Mouse (Mus musculus): ENCODE measurements around the gene Zfp512b. TPM values are rescaled to one million over a fixed set of nuclear protein-coding genes. Genes with fewer than 3 reads are reported as not detected.
A peak's percentile ranks its signal among the peaks of the same experiment; 100 is the strongest.

The Zfp512b gene
- total and polyA plus RNA-seq, 3 experiments, result 13.2 to 20.6 (median 16.9) TPM

DNA sequence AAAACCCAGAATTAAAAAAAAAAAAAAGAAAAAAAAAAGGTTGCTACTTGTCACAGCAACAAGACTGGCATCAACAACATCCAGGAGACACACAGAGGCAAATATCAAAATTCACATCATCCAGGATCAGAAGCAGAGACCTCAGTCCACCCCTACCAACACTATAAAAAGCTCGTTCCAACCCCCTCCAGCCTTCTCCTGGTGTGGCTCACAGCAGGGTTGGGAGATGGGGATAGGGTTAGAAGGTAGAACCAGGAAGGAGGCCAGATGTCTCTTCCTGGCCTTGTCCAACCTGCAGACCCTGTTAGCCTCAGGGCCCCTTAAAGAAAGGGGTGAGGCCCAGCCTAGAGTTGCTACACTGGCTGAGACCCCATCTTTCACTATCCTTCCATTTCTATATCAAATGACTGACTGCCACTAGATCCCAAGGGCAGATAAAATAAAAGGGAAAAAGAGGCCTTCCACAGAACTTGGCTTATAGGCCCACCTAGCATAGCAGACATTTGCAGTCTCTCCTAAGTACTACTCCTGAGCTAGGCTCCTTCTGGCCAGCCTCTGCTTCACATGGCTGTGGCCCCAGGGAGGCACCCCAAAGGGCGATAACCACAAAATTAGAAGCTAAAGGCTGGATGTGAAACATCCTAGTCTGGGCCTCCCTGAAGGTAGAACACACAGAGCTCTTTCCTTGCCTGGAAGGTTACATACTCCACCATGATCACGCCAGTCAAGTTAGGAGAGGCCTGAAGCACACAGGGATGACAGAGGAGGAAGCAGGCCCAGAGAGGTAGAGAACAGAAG is 8.9 kb downstream of the Zfp512b start:
- Histone ChIP-seq H3K36me3 (ENCODE audit: control insufficient read depth, insufficient read depth, low read length) (no peaks in the 10 kb centered on the region), H3K27ac (no peak overlapping the region), H3K27me3 (ENCODE audit: control insufficient read depth, insufficient read depth, low read length) (no peaks in the 10 kb centered on the region), H3K9ac (ENCODE audit: low read depth, low read length) (no peak overlapping the region), H3K4me1 (ENCODE audit: control insufficient read depth, insufficient read depth, low read length) (peaks cover 2% of the 10 kb centered on the region; the same call in 1 of the 2 replicates), H3K79me2 (replicated peaks; ENCODE audit: control insufficient read depth, insufficient read depth, low read length) (no peaks in the 10 kb centered on the region), H3K4me3 (no peak overlapping the region)
- intact Hi-C loops (cut with DNase I), result loop anchor here (10.0 kb wide), 1 partner anchor 399 kb away; the partner anchor contains the start of gene Ppdpf
- 91% methylated on average over 3 of the region's 3 CpGs for WGBS
- no peak for DNase-seq
- TF ChIP-seq CTCF (IDR thresholded peaks at IDR 0.05), result no peak

GRCm38 (mm10) chr2:181582939-181583338 is 9.7 kb downstream of the Zfp512b start:
- Histone ChIP-seq H3K4me3 (no peak overlapping the region), H3K9ac (ENCODE audit: low read depth, low read length) (no peak overlapping the region), H3K36me3 (ENCODE audit: control insufficient read depth, insufficient read depth, low read length) (no peaks in the 10 kb centered on the region), H3K27me3 (ENCODE audit: control insufficient read depth, insufficient read depth, low read length) (no peaks in the 10 kb centered on the region), H3K79me2 (replicated peaks; ENCODE audit: control insufficient read depth, insufficient read depth, low read length) (no peaks in the 10 kb centered on the region), H3K4me1 (ENCODE audit: control insufficient read depth, insufficient read depth, low read length) (peaks cover 5% of the 10 kb centered on the region; the same call in 1 of the 2 replicates), H3K27ac (no peak overlapping the region)
- 73% methylated on average over 1 of the region's 1 CpGs for WGBS
- TF ChIP-seq POLR2A (IDR thresholded peaks at IDR 0.05; ENCODE audit: insufficient read depth, low read depth, low read length) (no peak), CTCF (IDR thresholded peaks at IDR 0.05) (no peak), EP300 (IDR thresholded peaks at IDR 0.05; ENCODE audit: insufficient read depth, low read depth, low read length) (no peak)
- intact Hi-C loops (cut with DNase I), result loop anchor here (10.0 kb wide), 1 partner anchor 398 kb away; the partner anchor contains the start of gene Ppdpf
- DNase-seq, result peak in 1 of 2 experiments; percentile 5

DNA sequence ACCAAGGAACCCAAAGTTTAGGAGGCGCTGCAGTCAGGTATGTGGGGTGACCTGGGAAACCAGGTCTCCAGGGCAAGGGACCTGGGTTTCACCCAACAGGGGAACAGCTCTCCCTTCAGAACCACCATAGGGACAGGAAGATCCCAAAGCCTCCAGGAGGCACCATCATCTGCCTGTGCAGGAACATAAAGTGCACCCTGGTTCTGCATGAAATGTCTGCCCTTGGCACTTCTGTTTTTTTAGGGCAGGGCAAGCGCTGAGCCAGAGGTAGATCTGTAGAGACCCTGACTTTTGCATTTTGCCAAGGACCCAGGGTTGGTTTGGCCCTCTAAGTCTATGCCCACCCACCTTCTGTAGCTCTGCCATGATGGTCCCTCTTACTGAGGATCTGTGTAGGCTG is 10.2 kb downstream of the Zfp512b start:
- H3K27me3 ChIP-seq (ENCODE audit: control insufficient read depth, insufficient read depth, low read length), result no peaks in the 10 kb centered on the region
- no peaks in the 10 kb centered on the region for H3K79me2 ChIP-seq (replicated peaks; ENCODE audit: control insufficient read depth, insufficient read depth, low read length)
- WGBS, result 95% methylated on average over 2 of the region's 2 CpGs
- no peak overlapping the region for H3K4me3 ChIP-seq
- DNase-seq, result peak in 1 of 2 experiments; percentile 6
- intact Hi-C loops (cut with DNase I), result loop anchor here (10.0 kb wide), 1 partner anchor 398 kb away; the partner anchor contains the start of gene Ppdpf
- H3K4me1 ChIP-seq (ENCODE audit: control insufficient read depth, insufficient read depth, low read length), result peaks cover 5% of the 10 kb centered on the region; the same call in 1 of the 2 replicates
- no peak overlapping the region for H3K9ac ChIP-seq (ENCODE audit: low read depth, low read length)
- H3K36me3 ChIP-seq (ENCODE audit: control insufficient read depth, insufficient read depth, low read length), result no peaks in the 10 kb centered on the region
- no peak overlapping the region; the same call in 1 of the 2 replicates for H3K27ac ChIP-seq
- TF ChIP-seq CTCF (IDR thresholded peaks at IDR 0.05) (no peak), EP300 (IDR thresholded peaks at IDR 0.05; ENCODE audit: insufficient read depth, low read depth, low read length) (no peak), POLR2A (IDR thresholded peaks at IDR 0.05; ENCODE audit: insufficient read depth, low read depth, low read length) (no peak)

DNA sequence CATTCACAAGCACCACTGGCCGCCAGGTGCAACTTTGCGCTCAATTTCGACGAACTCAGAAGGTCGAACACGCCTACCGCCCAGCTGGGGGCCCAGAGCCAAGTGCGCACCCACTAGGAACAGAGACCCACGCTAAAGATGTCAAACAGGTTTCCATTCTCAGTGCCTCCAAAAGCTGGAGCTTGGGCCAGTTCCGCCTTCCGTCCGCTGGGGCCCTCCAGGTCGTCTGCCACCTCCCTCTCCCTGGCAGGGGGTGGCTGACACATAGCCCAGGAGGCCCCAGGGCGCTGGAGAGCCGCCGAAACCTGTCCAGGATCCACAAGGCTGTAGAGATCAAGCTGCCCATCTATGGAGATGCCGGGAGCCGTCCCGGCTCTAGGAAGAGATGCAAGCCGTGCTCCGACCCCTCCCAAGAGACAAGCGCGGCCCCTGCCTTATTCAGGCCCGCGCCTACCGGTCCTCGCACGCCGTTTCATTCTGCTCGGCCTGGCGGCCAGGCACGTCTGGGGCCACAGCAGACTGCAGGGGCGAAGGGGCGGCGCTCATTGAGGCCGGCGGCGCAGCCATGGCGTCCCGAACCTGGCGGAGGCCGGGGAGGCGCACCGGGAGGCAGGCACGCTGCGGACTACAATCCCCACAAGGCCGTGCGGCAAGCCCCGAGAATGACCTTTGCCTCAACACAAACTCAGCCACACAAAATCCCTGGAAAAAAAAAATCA is 11.0 kb downstream of the Zfp512b start:
- Histone ChIP-seq H3K4me1 (ENCODE audit: control insufficient read depth, insufficient read depth, low read length) (peaks cover 6% of the 10 kb centered on the region; the same call in 1 of the 2 replicates), H3K9ac (ENCODE audit: low read depth, low read length) (peak overlapping the region; percentile 80), H3K4me3 (peak overlapping the region; percentile 80), H3K36me3 (ENCODE audit: control insufficient read depth, insufficient read depth, low read length) (no peaks in the 10 kb centered on the region), H3K27me3 (ENCODE audit: control insufficient read depth, insufficient read depth, low read length) (no peaks in the 10 kb centered on the region), H3K79me2 (replicated peaks; ENCODE audit: control insufficient read depth, insufficient read depth, low read length) (no peaks in the 10 kb centered on the region), H3K27ac (peak overlapping the region; percentile 90)
- DNase-seq, result peak; percentile 91
- TF ChIP-seq POLR2A (IDR thresholded peaks at IDR 0.05; ENCODE audit: insufficient read depth, low read depth, low read length), result peak; percentile 66
- peak; percentile 27 for TF ChIP-seq CTCF (IDR thresholded peaks at IDR 0.05)
- no peak for TF ChIP-seq EP300 (IDR thresholded peaks at IDR 0.05; ENCODE audit: insufficient read depth, low read depth, low read length)
- under 1% methylated on average over 49 of the region's 49 CpGs for WGBS
- intact Hi-C loops (cut with DNase I), result loop anchor here (1.0 to 10.0 kb wide), 2 partner anchors 59 to 397 kb away; partner anchors contain the start of gene Ppdpf

GRCm38 (mm10) chr2:181581016-181581401 is 11.6 kb downstream of the Zfp512b start:
- Histone ChIP-seq H3K27ac (peak overlapping the region; percentile 90), H3K4me3 (peak overlapping the region; percentile 80), H3K36me3 (ENCODE audit: control insufficient read depth, insufficient read depth, low read length) (no peaks in the 10 kb centered on the region), H3K9ac (ENCODE audit: low read depth, low read length) (peak overlapping the region; percentile 80), H3K27me3 (ENCODE audit: control insufficient read depth, insufficient read depth, low read length) (no peaks in the 10 kb centered on the region), H3K4me1 (ENCODE audit: control insufficient read depth, insufficient read depth, low read length) (peaks cover 6% of the 10 kb centered on the region; the same call in 1 of the 2 replicates), H3K79me2 (replicated peaks; ENCODE audit: control insufficient read depth, insufficient read depth, low read length) (no peaks in the 10 kb centered on the region)
- intact Hi-C loops (cut with DNase I), result loop anchor here (1.0 to 10.0 kb wide), 2 partner anchors 59 to 396 kb away; partner anchors contain the start of gene Ppdpf
- peak; percentile 83 to 89 for DNase-seq
- TF ChIP-seq POLR2A (IDR thresholded peaks at IDR 0.05; ENCODE audit: insufficient read depth, low read depth, low read length), result peak; percentile 62
- TF ChIP-seq CTCF (IDR thresholded peaks at IDR 0.05), result peak; percentile 88
- peak; percentile 98 for TF ChIP-seq EP300 (IDR thresholded peaks at IDR 0.05; ENCODE audit: insufficient read depth, low read depth, low read length)
- under 1% methylated on average over 11 of the region's 11 CpGs for WGBS
